Mouse (Mus musculus) embryonic facial prominence, embryonic 11.5 days (tissue): ENCODE measurements around the gene Bet1l. TPM values are rescaled to one million over a fixed set of nuclear protein-coding genes. Genes with fewer than 3 reads are reported as not detected.

ENCODE experiments used
- ATAC-seq: fragments of 200-750 bp; cut with Nextera tagmentation; replicated peaks from 2 replicates; pipeline ENCODE4 v1.8.0; 2017; ENCODE audit warnings: low read depth; ENCODE audit not compliant: insufficient number of reproducible peaks, low FRiP score, low TSS enrichment
- DNase-seq: peaks from one replicate; pipeline ENCODE4 v3.0.0-alpha.2; 2015; ENCODE audit warnings: low spot score
- H3K27ac ChIP-seq: fragments of 300-500 bp; sonication (generic); replicated peaks from 2 replicates; pipeline ENCODE4 v1.5.1; 2014; ENCODE audit warnings: mild to moderate bottlenecking, low read depth, low read length, control low read depth
- H3K27me3 ChIP-seq: fragments of 300-500 bp; sonication (generic); 2 replicates; pipeline ENCODE4 v1.6.1; 2014; ENCODE audit warnings: mild to moderate bottlenecking, low read length, moderate library complexity, mixed read lengths; ENCODE audit not compliant: control insufficient read depth, insufficient read depth
- H3K36me3 ChIP-seq: fragments of 300-500 bp; sonication (generic); replicated peaks from 2 replicates; pipeline ENCODE4 v1.6.1; 2014; ENCODE audit warnings: low read depth, mild to moderate bottlenecking, low read length, moderate library complexity, mixed read lengths; ENCODE audit not compliant: control insufficient read depth, insufficient read depth
- H3K4me1 ChIP-seq: fragments of 300-500 bp; sonication (generic); 2 replicates; pipeline ENCODE4 v1.6.1; 2014; ENCODE audit warnings: low read length, mixed read lengths; ENCODE audit not compliant: control insufficient read depth, insufficient read depth
- H3K4me2 ChIP-seq: fragments of 300-500 bp; sonication (generic); 2 replicates; pipeline ENCODE4 v1.6.1; 2014; ENCODE audit warnings: low read depth, mild to moderate bottlenecking, control low read depth, low read length, moderate library complexity
- H3K4me3 ChIP-seq: fragments of 300-500 bp; sonication (generic); 2 replicates; pipeline ENCODE4 v1.5.1; 2014; ENCODE audit warnings: low read depth, low read length, control low read depth
- H3K9ac ChIP-seq: fragments of 300-500 bp; sonication (generic); replicated peaks from 2 replicates; pipeline ENCODE4 v1.6.1; 2014; ENCODE audit warnings: mild to moderate bottlenecking, control low read depth, low read length
- H3K9me3 ChIP-seq: fragments of 300-500 bp; sonication (generic); replicated peaks from 2 replicates; pipeline ENCODE4 v1.6.1; 2016; ENCODE audit warnings: mild to moderate bottlenecking, low read length, inconsistent platforms, mixed read lengths; ENCODE audit not compliant: control insufficient read depth
- WGBS: fragments of 180-500 bp; shearing (Covaris S2); extraction: QIAGEN DNeasy Blood & Tissue Kit; methylation state at CpG from one replicate; pipeline ENCODE4 v1.1.7; 2014; 5-methylcytosine and 5-hydroxymethylcytosine counted together
- polyA plus RNA-seq: library from polyadenylated mRNA; unstranded; fragments of >200 nt; fragmentation: Nextera tagmentation; extraction: Ambion mirVana; gene quantifications from 2 replicates; pipeline ENCODE4 v1.2.1, GENCODE M21; 2014

The Bet1l gene
- polyA plus RNA-seq, 1 experiment from 2014 or later, result 31.8 TPM

GRCm38 (mm10) chr7:140820173-140820572 lies 37.2 kb downstream of the Bet1l start:
- Histone ChIP-seq H3K4me1 (no peaks in the 10 kb centered on the region), H3K27ac (no peak overlapping the region), H3K4me3 (no peak overlapping the region), H3K9me3 (no peaks in the 10 kb centered on the region), H3K27me3 (no peaks in the 10 kb centered on the region), H3K36me3 (no peaks in the 10 kb centered on the region), H3K4me2 (no peak overlapping the region), H3K9ac (no peak overlapping the region)
- ATAC-seq, result no peak
- no peak for DNase-seq
- WGBS, result 80% methylated on average over 4 of the region's 4 CpGs

GRCm38 (mm10) chr7:140812850-140813249 lies 44.5 kb downstream of the Bet1l start:
- Histone ChIP-seq H3K4me3 (no peak overlapping the region), H3K27me3 (no peaks in the 10 kb centered on the region), H3K27ac (no peak overlapping the region), H3K36me3 (no peaks in the 10 kb centered on the region), H3K4me2 (no peak overlapping the region), H3K9ac (no peak overlapping the region), H3K4me1 (no peaks in the 10 kb centered on the region), H3K9me3 (no peaks in the 10 kb centered on the region)
- 92% methylated on average over 12 of the region's 12 CpGs for WGBS
- no peak for ATAC-seq
- DNase-seq, result no peak

GRCm38 (mm10) chr7:140811714-140812113 lies 45.7 kb downstream of the Bet1l start:
- ATAC-seq, result no peak
- Histone ChIP-seq H3K9me3 (no peaks in the 10 kb centered on the region), H3K4me3 (no peak overlapping the region), H3K9ac (no peak overlapping the region), H3K27me3 (no peaks in the 10 kb centered on the region), H3K27ac (no peak overlapping the region), H3K36me3 (no peaks in the 10 kb centered on the region), H3K4me1 (no peaks in the 10 kb centered on the region), H3K4me2 (no peak overlapping the region)
- 87% methylated on average over 13 of the region's 13 CpGs for WGBS
- DNase-seq, result no peak

GRCm38 (mm10) chr7:140810496-140810895 lies 46.9 kb downstream of the Bet1l start:
- Histone ChIP-seq H3K27ac (no peak overlapping the region), H3K9me3 (no peaks in the 10 kb centered on the region), H3K4me1 (no peaks in the 10 kb centered on the region), H3K9ac (no peak overlapping the region), H3K4me2 (no peak overlapping the region), H3K4me3 (no peak overlapping the region), H3K27me3 (no peaks in the 10 kb centered on the region), H3K36me3 (no peaks in the 10 kb centered on the region)
- no peak for DNase-seq
- no peak for ATAC-seq
- WGBS, result 89% methylated on average over 6 of the region's 6 CpGs

- H3K4me2 ChIP-seq, result no peak overlapping the region
- H3K9me3 ChIP-seq, result no peaks in the 10 kb centered on the region
- ATAC-seq (0 out of 2 replicates have a peak, but pooled peaks have one; percentile 48), DNase-seq (peak; percentile 47)
- no peak overlapping the region for H3K4me3 ChIP-seq
- no peaks in the 10 kb centered on the region for H3K27me3 ChIP-seq
- 8% methylated on average over 1 of the region's 1 CpGs for WGBS
- H3K36me3 ChIP-seq, result no peaks in the 10 kb centered on the region
- no peak overlapping the region for H3K27ac ChIP-seq
- H3K4me1 ChIP-seq, result no peaks in the 10 kb centered on the region
- no peak overlapping the region for H3K9ac ChIP-seq
Measured at GRCm38 (mm10) chr7:140805704-140806103, 51.7 kb downstream of the Bet1l start.

Other genes with a start within 250 kb of the Bet1l start
- not detected in 2 replicates for gene Olfr61, start 228.6 kb downstream of the Bet1l start, polyA plus RNA-seq
- gene Olfr53, start 211.1 kb downstream of the Bet1l start, polyA plus RNA-seq, result not detected in 2 replicates
- not detected in 2 replicates for gene Olfr539, start 197.6 kb downstream of the Bet1l start, polyA plus RNA-seq
- not detected in 2 replicates for gene Olfr45, start 175.6 kb downstream of the Bet1l start, polyA plus RNA-seq
- not detected in 2 replicates for gene Olfr541, start 160.3 kb downstream of the Bet1l start, polyA plus RNA-seq
- not detected in 2 replicates for gene Cyp2e1, start 93.8 kb downstream of the Bet1l start, polyA plus RNA-seq
- gene Syce1, start 69.7 kb downstream of the Bet1l start, polyA plus RNA-seq, result 0.14 and 0.38 TPM in 2 replicates
- 3.5 and 3.6 TPM in 2 replicates for gene Zfp941, start 35.4 kb downstream of the Bet1l start, polyA plus RNA-seq
- gene Urah, start 22.6 kb downstream of the Bet1l start, polyA plus RNA-seq, result 1.1 and 1.3 TPM in 2 replicates
- not detected in 2 replicates for gene Scgb1c1, start 12.0 kb downstream of the Bet1l start, polyA plus RNA-seq
- not detected in 2 replicates for gene Odf3, start 9.8 kb downstream of the Bet1l start, polyA plus RNA-seq
- gene Gm45785, start 1.2 kb downstream of the Bet1l start, polyA plus RNA-seq, result not detected in 2 replicates
- gene Ric8a, start 620 bp downstream of the Bet1l start, polyA plus RNA-seq, result 56.7 and 58.3 TPM in 2 replicates
- 185 and 195 TPM in 2 replicates for gene Psmd13, start 24.4 kb upstream of the Bet1l start, polyA plus RNA-seq
- 17.1 and 19.3 TPM in 2 replicates for gene Sirt3, start 24.7 kb upstream of the Bet1l start, polyA plus RNA-seq
- not detected in 2 replicates for gene Cox8b, start 42.9 kb upstream of the Bet1l start, polyA plus RNA-seq
- gene Nlrp6, start 63.3 kb upstream of the Bet1l start, polyA plus RNA-seq, result 0.07 TPM in 1 of 2 replicates, not detected in the other
- 12.4 and 14.3 TPM in 2 replicates for gene Pgghg, start 83.8 kb upstream of the Bet1l start, polyA plus RNA-seq
- 0.38 and 0.78 TPM in 2 replicates for gene Ifitm5, start 92.7 kb upstream of the Bet1l start, polyA plus RNA-seq
- gene Gm45717, start 98.4 kb upstream of the Bet1l start, polyA plus RNA-seq, result not detected in 2 replicates
- gene Ifitm2, start 98.4 kb upstream of the Bet1l start, polyA plus RNA-seq, result 595 and 632 TPM in 2 replicates
- gene Ifitm1, start 109.6 kb upstream of the Bet1l start, polyA plus RNA-seq, result 19.9 and 20.1 TPM in 2 replicates
- gene Ifitm3, start 153.2 kb upstream of the Bet1l start, polyA plus RNA-seq, result 29.8 and 36.5 TPM in 2 replicates
- not detected in 2 replicates for gene Ifitm6, start 160.3 kb upstream of the Bet1l start, polyA plus RNA-seq
- not detected in 2 replicates for gene Gm17387, start 171.6 kb upstream of the Bet1l start, polyA plus RNA-seq
- 15.8 and 19.4 TPM in 2 replicates for gene B4galnt4, start 203.5 kb upstream of the Bet1l start, polyA plus RNA-seq
- 3.1 and 3.5 TPM in 2 replicates for gene Pkp3, start 220.6 kb upstream of the Bet1l start, polyA plus RNA-seq
- gene Sigirr, start 243.0 kb upstream of the Bet1l start, polyA plus RNA-seq, result 1.6 and 1.8 TPM in 2 replicates